Mouse (Mus musculus): ENCODE results near the gene Ank3.

The Ank3 gene

DNA sequence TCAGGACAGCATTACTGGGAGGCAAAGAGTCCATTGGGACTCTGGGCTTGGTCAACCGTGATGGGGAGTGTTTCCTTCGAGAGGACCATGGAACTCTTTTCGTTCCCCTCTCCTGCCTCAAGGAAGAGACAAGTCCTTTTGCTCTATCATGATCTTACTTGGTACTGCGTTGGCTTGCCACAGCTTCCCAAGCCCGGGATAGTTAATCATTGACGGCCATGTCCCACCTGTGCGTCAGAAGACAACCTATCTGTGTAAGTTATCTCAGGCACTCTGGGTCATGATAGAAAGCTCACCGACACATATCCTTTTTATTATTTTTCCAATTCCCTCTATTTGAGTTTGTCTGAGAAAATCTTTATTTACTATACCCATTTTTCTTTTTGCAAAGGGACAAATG, 20.1 kb downstream of the Ank3 start:
- DNase-seq = no peak

- DNase-seq = no peak
Observed at GRCm38 (mm10) chr10:69420306-69420705, 21.7 kb downstream of the Ank3 start.

DNA sequence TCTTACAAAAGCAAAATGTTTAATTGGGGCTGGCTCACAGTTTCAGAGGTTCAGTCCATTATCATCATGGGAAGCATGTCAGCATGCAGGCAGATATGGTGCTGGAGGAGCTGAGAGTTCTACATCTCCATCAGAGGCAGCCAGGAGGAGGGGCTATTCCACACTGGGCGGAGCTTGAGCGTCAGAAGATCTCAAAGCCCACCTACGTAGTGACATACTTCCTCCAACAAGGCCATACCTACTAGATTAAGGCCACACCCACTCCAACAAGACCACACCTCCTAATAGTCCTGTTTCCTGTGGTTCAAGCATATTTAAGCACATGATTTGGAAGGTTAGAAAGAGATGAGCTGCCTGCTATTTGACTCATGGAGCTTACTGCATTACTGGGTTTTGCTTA, 25.5 kb downstream of the Ank3 start:
- DNase-seq = no peak

- no peak for DNase-seq
Observed at GRCm38 (mm10) chr10:69430138-69430537, 31.6 kb downstream of the Ank3 start.

- no peak for DNase-seq
Observed at GRCm38 (mm10) chr10:69431101-69431500, 32.5 kb downstream of the Ank3 start.

- no peak for DNase-seq
Observed at GRCm38 (mm10) chr10:69435213-69435612, 36.6 kb downstream of the Ank3 start.

GRCm38 (mm10) chr10:69439449-69439848, 40.9 kb downstream of the Ank3 start:
- DNase-seq = no peak

GRCm38 (mm10) chr10:69444546-69444945, 46.0 kb downstream of the Ank3 start:
- no peak for DNase-seq

GRCm38 (mm10) chr10:69445951-69446350, 47.4 kb downstream of the Ank3 start:
- DNase-seq = no peak

GRCm38 (mm10) chr10:69446566-69446965, 48.0 kb downstream of the Ank3 start:
- no peak for DNase-seq

DNA sequence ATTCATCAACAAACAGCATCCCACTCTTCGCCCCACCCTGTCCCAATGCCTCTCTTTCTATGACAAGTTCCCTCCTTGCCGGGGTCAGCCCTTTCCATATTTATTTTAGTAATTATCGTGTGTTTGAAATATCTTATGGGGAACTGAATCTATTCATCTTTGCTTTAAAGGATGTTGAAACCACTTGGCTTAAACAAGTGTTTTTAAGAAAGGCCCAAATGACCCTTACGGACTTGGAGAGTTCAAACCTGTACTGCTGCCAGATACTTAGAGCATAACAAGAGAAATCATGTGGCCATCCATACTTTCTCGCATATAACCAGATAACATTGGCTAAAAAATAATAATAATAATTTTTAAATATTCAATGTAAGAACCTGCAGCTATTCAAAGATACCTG, 48.7 kb downstream of the Ank3 start:
- no peak for DNase-seq

GRCm38 (mm10) chr10:69448174-69448573, 49.6 kb downstream of the Ank3 start:
- no peak for DNase-seq

DNA sequence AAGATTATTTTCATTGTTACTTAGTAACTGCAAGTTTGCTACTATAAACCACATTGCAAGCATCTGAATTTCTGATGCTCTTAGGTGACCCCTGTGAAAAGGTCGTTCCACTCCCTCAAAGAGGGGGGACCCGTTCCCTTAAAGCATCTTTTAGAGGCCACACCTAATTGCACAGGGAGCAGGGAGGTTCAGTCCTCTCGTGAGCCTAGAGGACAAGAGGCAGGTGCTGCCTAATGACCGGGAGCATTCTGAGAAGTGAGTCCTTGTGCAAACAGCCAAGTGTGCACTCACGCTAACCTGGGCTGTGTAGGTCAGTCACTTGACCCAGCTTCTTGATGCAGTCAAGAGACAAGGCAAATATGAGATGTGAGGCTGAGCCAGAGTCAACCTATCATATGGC, 52.4 kb downstream of the Ank3 start:
- no peak for DNase-seq

DNA sequence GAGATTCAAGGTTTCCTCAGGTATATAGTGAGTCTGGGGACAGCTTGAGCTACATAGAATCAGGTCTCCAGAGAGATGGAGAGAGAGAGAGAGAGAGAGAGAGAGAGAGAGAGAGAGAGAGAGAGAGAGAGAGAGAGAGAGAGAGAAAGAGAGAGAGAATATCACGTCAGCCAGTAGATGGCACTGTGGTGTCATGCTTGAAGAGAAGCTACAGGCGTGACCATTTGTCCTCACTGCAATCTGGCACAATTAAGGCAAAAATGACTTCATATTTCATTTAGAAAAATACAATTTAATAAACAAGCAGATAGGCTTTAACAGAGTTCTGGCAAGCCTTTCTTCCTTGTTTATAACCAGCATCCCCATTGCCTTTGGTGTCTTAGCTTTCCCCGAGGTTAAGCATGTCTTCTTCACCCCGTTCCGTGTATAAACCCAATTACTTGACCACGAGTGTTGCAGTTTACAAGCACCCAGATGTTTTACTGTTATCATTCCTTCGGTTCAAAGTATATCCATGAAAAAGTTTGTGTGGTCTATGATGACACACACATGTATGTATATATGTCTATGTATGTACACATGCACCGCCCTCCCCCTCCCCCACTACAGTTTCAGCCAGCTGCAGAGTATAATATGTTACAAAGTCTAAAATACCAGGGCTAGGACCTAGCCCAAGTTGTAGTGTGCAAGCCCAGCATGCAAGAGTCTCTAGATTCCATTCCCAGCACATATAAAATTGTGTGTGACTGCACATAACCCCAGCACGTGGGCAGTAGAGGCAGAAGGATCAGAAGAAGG, 53.8 kb downstream of the Ank3 start:
- peak; percentile 12 for DNase-seq

DNA sequence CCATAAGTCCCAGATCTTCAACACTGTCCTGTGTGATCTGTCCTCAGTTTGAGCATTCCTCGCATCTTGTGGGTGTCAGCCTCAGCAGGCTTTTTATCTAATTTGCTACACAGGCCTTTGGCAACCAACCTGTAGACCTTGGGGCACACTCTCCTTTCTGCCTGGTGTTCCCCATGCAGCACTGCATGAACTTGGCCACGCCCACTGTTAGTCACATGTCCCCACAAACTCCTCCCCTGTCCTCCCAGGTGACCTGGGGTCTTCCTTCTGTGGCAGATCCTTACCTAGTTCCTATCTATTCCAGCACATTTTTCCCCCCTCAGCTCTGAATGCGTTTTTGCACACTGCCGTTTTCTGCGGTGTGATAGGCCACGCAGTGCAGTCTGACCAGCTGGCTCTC, 55.0 kb downstream of the Ank3 start:
- DNase-seq = no peak

DNA sequence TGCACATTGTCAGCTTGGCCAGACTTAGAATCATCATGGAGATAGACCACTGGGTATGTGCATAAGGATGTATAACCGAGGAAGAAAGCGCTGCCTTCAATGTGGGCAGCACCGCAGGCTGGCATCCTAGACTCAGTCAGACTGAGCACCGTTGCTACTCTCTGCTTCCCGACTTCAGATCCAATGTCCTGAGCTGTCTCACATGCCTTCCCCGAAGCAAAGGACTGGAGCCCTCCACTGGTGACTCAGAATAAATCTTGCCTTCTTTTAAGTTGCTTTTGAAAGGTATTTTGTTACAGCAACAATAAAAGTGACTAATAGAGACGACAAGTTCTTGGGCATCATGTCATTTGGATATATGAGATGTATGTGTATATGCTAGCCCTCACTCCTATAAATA, 55.9 kb downstream of the Ank3 start:
- no peak for DNase-seq

- DNase-seq = no peak
Observed at GRCm38 (mm10) chr10:69464826-69465225, 66.3 kb downstream of the Ank3 start.

GRCm38 (mm10) chr10:69465558-69466200, 67.1 kb downstream of the Ank3 start:
- no peak for DNase-seq

- DNase-seq = no peak
Observed at GRCm38 (mm10) chr10:69466201-69466585, 67.6 kb downstream of the Ank3 start.

- no peak for DNase-seq
Observed at GRCm38 (mm10) chr10:69466586-69466985, 68.0 kb downstream of the Ank3 start.

- no peak for DNase-seq
Observed at GRCm38 (mm10) chr10:69467182-69467581, 68.6 kb downstream of the Ank3 start.

DNA sequence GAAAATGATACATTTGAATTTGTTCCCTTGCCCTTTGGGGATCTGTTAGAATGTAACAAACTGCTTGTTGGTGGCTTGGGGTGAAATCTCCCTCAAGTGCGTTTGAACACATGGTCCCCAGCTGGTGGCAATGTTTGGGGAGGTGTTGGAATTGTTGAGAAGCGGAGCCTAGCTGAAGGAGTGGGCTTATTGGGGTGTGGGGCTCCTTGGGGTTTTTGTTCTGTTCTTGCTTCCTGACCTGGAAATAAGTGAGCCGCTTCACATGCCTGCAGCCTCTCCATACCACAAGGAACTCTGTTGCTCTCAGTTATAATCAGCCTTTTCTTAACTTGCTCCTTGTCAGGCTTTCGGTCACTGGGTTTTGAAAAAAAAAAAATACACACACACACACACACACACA, 73.3 kb downstream of the Ank3 start:
- no peak for DNase-seq

DNA sequence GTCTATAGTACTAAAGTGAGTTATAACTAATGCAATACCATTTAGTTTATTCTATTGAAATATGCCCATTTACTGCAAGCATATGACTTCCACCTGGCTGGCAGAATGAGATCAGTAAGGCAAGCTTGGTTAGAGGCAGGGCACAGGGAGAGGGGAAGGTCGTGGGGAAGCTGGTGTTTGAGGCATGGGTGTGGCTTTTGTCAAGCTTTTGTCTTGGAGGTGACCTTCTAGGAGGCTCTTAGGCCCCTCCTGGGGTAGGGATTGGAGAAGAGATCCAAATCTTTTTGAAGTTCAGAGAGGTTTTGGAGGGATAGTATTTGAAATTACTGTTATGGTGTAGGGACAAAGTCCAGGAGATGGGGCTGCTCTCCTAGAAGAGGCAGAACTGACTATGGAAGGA, 78.3 kb downstream of the Ank3 start:
- no peak for DNase-seq

- no peak for DNase-seq
Observed at GRCm38 (mm10) chr10:69477656-69478055, 79.1 kb downstream of the Ank3 start.

DNA sequence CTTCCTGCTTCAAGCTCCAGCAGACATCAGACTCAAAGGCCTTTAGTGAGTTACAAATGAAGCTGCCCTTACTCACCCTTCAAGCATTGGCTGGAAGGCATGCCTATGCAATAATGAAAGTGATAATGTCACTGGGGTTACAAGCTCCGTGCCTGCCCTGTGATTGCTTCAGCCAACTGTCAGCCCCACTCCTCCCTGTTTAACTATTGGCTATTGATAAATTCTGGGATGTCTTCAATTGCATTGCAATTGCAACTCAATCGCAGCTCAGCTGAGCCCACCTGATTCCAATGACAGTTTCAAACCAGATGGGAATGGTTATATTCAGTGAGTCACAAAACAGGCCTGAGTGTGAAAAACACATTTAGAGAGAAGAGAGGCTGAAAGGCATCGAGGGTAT, 80.3 kb downstream of the Ank3 start:
- no peak for DNase-seq
